Mouse (Mus musculus) kidney, postnatal 25 days (tissue): ENCODE measurements around the gene Tmod3.
"Not testable (repeated sequence)": the region's sequence is repeated elsewhere in the genome, so short reads cannot be mapped to it uniquely, and the experiment has no call there.

ENCODE experiments used
- DNase-seq, 2 experiments: peaks; one replicate each; pipeline ENCODE4 v3.0.0; 2021; ENCODE audit warnings: mixed read lengths in 2 of 2

Tmod3 gene

GRCm38 (mm10) chr9:75553719-75554118 is 5.7 kb downstream of the Tmod3 start:
- no peak for DNase-seq

GRCm38 (mm10) chr9:75551342-75551741 is 8.1 kb downstream of the Tmod3 start:
- no peak for DNase-seq

GRCm38 (mm10) chr9:75549010-75549409 is 10.4 kb downstream of the Tmod3 start:
- peak in 1 of 2 experiments; percentile 48 for DNase-seq

GRCm38 (mm10) chr9:75546885-75547553 is 12.4 kb downstream of the Tmod3 start:
- DNase-seq: peak; percentile 93 to 97

GRCm38 (mm10) chr9:75545514-75545913 is 13.9 kb downstream of the Tmod3 start:
- DNase-seq: no peak

- no peak for DNase-seq
Observed at GRCm38 (mm10) chr9:75541497-75541896, 18.0 kb downstream of the Tmod3 start.

- no peak for DNase-seq
Observed at GRCm38 (mm10) chr9:75536422-75536821, 23.0 kb downstream of the Tmod3 start.

GRCm38 (mm10) chr9:75534431-75534962 is 25.0 kb downstream of the Tmod3 start:
- no peak for DNase-seq

- not testable (repeated sequence) for DNase-seq
Observed at GRCm38 (mm10) chr9:75532989-75533388, 26.5 kb downstream of the Tmod3 start.

- no peak for DNase-seq
Observed at GRCm38 (mm10) chr9:75532461-75532860, 27.0 kb downstream of the Tmod3 start.

- DNase-seq: no peak
Observed at GRCm38 (mm10) chr9:75529358-75529757, 30.1 kb downstream of the Tmod3 start.

GRCm38 (mm10) chr9:75528096-75528495 is 31.4 kb downstream of the Tmod3 start:
- DNase-seq: no peak

GRCm38 (mm10) chr9:75527368-75528059 is 31.9 kb downstream of the Tmod3 start:
- peak; percentile 27 to 67 for DNase-seq

- no peak for DNase-seq
Observed at GRCm38 (mm10) chr9:75523646-75524045, 35.8 kb downstream of the Tmod3 start.

- DNase-seq: no peak
Observed at GRCm38 (mm10) chr9:75522217-75522616, 37.2 kb downstream of the Tmod3 start.

GRCm38 (mm10) chr9:75521788-75522187 is 37.7 kb downstream of the Tmod3 start:
- DNase-seq: peak; percentile 66 to 69

GRCm38 (mm10) chr9:75520940-75521339 is 38.5 kb downstream of the Tmod3 start:
- DNase-seq: no peak

- no peak for DNase-seq
Observed at GRCm38 (mm10) chr9:75517751-75518150, 41.7 kb downstream of the Tmod3 start.

- DNase-seq: peak in 1 of 2 experiments; percentile 57
Observed at GRCm38 (mm10) chr9:75515464-75516113, 43.9 kb downstream of the Tmod3 start.

GRCm38 (mm10) chr9:75511236-75511939 is 48.1 kb downstream of the Tmod3 start:
- peak in 1 of 2 experiments; percentile 3 for DNase-seq

- no peak for DNase-seq
Observed at GRCm38 (mm10) chr9:75504311-75504710, 55.1 kb downstream of the Tmod3 start.

- DNase-seq: no peak
Observed at GRCm38 (mm10) chr9:75498571-75498970, 60.9 kb downstream of the Tmod3 start.

GRCm38 (mm10) chr9:75495945-75496344 is 63.5 kb downstream of the Tmod3 start:
- no peak for DNase-seq
